Mouse (Mus musculus) brown adipose tissue, adult 24 weeks (tissue): ENCODE results near the gene Mlec. TPM values are rescaled to one million over a fixed set of nuclear protein-coding genes. Genes with fewer than 3 reads are reported as not detected.
"Not testable (repeated sequence)": the region's sequence is repeated elsewhere in the genome, so short reads cannot be mapped to it uniquely, and the experiment has no call there.

Experiments
- H3K27ac ChIP-seq: fragments of 200-500 bp; replicated peaks from 2 replicates; pipeline ENCODE4 v1.5.1; 2012; ENCODE audit warnings: low read depth, mild to moderate bottlenecking, low read length
- H3K4me1 ChIP-seq: fragments of 200-500 bp; 2 replicates; pipeline ENCODE4 v1.6.1; 2012; ENCODE audit warnings: low read length, mixed read lengths; ENCODE audit not compliant: control insufficient read depth, insufficient read depth, insufficient read length
- H3K4me3 ChIP-seq: fragments of 200-500 bp; 2 replicates; pipeline ENCODE4 v1.5.1; 2012; ENCODE audit warnings: low read depth, mild to moderate bottlenecking, low read length, moderate library complexity; ENCODE audit not compliant: insufficient read depth
- polyA plus RNA-seq: library from polyadenylated mRNA; stranded (reverse); fragments of >200 nt; gene quantifications from 2 replicates; pipeline ENCODE4 v1.2.4, GENCODE M21; 2012; ENCODE audit not compliant: missing spikeins, insufficient read depth, insufficient read length

Mlec gene
- polyA plus RNA-seq, 1 experiment: 76.9 TPM

DNA sequence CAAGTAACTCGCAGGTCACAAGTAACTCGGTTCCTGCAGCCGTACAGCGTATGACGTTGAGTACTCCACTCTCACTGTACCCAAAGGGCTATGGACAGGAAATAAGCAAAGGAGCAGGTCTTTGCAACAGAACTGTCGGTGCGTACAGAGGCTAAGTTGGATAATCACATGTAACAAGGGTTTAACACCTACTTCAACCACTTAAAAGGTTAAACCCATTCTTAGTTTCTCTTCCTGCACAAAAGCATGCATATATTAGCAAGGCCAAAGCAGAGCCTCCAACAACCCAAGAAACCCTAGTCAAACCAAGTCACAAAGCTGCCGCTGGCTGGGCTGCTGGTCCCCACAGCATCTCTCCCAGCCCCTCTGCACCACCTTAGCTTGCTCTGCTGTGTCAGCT is 25.5 kb downstream of the Mlec start:
- peaks cover 11% of the 10 kb centered on the region for H3K4me1 ChIP-seq
- no peak overlapping the region for H3K27ac ChIP-seq
- no peak overlapping the region for H3K4me3 ChIP-seq

DNA sequence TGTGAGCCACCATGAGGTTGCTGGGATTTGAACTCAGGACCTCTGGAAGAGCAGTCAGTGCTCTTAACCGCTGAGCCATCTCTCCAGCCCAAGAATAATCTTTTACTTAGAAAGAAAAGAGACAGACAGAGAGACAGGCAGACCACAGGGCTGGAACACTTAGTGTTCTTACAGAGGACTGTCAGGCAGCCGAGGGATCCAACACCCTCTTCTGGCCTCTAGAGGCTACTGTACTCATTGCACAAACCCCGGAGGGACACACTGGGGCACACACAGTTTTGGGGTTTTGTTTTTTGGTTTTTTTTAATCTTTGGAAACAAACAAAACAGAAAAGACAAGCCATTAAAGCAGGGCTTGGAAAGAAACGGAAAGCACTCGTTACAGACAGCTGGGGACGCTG is 28.7 kb downstream of the Mlec start:
- no peak overlapping the region for H3K4me3 ChIP-seq
- H3K27ac ChIP-seq: no peak overlapping the region
- H3K4me1 ChIP-seq: peaks cover 11% of the 10 kb centered on the region

DNA sequence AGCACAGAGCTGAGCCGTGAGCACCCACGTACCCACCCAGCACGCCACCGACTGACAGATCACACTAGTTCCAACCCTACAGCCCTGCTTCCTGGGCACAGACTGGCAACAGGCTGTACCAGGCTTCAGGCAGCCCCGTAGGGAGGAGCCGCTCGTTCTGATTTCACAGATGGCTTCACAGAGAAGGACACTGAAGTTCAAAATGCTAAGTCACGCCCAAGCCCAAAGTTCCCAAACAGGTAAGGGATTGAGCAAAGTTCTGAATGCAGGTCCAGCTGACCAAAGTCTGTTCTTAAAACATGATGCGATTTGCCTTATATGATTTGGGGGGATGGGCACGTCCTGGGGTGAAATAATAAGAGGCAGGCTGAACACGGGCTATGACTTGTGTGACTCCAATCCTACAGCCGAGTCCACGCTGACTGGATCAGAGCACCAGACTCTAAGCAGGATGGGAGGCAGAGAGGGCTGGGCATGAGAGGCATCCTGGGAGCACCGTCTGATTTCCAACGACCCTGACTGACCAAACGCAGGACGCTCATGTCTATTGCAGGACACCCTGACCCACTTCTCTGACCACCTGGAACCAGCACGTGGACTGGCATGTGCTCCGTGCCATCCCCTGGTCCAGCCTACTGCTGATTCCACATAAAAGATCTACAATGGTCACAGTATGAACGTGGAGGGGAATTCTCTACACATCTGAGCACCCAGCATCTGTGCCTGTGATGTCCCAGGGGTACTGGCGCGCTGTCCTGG is 30.4 kb downstream of the Mlec start:
- Histone ChIP-seq H3K4me1 (peaks cover 2% of the 10 kb centered on the region; the same call in 1 of the 2 replicates), H3K27ac (no peak overlapping the region; the same call in 1 of the 2 replicates), H3K4me3 (no peak overlapping the region)

DNA sequence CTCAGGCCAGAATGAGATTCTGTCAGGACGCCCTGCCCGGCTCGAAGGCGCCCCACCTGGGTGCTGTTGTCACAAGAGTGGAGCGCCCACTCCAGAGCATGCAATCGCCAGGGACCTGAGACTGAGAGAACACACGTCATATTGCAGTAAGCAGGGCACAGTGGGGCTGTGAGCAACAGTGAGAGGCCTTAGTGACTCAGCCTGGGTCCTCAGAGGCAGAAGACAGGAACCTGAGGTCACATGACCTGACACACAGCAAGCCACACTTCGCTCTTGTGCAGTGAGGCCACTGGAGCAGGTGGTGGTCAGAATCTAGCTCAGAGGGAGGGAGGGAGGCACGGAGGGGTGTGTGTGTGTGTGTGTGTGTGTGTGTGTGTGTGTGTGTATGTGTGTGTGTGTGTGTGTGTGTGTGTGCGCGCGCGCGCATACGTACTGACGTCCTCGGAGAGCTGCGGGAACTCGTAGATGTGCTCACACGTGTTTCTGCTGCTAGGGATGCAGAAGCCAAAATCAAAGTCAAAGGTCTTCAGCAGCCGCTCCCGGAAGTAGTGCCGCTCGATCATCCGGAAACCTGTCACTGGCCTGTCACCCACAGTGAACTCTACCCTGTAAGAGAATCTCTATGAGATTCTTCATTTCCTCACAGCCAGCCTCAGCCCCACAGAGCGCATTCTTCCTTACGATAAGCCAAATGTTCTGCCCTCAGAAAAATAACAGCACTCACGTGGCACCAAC is 31.2 kb downstream of the Mlec start:
- H3K4me3 ChIP-seq: no peak overlapping the region
- no peak overlapping the region; the same call in 1 of the 2 replicates for H3K27ac ChIP-seq

DNA sequence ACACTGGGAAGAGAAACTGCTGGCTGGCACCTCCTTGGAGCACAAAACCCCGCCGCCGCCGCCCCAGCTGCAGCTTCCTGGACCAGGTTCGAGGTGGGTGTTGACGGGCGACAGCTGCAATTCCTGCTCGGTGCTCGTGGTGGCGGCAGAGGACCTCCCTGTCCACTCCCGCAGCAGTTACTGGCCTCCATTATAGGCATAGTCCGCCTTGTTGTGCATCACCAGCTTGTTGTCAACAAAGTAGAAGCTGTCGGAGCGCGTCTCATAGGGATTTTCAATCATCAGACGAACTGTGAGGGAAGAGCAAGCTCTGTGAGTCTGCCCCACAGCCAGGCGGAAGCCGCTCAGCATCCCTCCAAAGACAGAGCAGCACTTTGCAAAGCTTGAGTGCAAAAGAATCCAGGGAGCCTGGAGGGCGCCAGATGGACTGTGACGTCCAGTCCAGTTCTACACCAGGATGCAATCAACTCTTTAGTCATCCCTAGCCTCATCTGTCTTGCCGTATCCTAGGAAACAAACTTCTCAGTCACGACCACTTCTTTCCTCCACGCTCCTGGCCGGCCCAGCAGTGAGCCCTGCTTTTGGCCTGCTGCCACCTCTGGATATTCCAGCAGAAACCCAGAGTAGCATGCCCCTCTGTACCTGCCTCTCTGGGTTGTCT is 32.6 kb downstream of the Mlec start:
- H3K4me3 ChIP-seq: no peak overlapping the region
- 0 out of 2 replicates have a peak, but pooled peaks cover 2% of the 10 kb centered on the region for H3K4me1 ChIP-seq

More for the DNA sequence above, 31.2 kb downstream of the Mlec start:
- 0 out of 2 replicates have a peak, but pooled peaks cover 2% of the 10 kb centered on the region for H3K4me1 ChIP-seq

DNA sequence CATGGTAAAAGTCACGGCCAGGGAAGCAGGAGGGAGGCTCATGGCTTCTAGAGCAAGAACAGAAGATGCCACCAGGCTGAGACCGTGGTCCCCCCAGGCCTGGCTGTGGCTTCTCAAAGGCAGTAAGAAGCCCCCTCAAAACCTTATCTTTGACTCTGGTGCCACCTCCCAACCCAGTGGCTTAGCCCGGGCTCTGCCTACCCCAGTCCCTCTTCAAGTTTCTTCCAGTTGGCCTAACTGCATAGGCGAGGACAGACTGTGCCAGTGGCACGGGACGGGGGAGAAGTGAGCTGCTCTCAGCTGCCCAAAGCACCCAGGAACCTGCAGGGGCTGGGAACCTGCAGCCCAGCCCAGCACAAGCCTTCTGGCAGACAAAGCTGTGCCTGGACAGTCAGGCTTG is 33.3 kb downstream of the Mlec start:
- no peak overlapping the region for H3K4me3 ChIP-seq
- H3K27ac ChIP-seq: no peak overlapping the region
- 0 out of 2 replicates have a peak, but pooled peaks cover 2% of the 10 kb centered on the region for H3K4me1 ChIP-seq

More for the DNA sequence above, 32.6 kb downstream of the Mlec start:
- H3K27ac ChIP-seq: no peak overlapping the region

DNA sequence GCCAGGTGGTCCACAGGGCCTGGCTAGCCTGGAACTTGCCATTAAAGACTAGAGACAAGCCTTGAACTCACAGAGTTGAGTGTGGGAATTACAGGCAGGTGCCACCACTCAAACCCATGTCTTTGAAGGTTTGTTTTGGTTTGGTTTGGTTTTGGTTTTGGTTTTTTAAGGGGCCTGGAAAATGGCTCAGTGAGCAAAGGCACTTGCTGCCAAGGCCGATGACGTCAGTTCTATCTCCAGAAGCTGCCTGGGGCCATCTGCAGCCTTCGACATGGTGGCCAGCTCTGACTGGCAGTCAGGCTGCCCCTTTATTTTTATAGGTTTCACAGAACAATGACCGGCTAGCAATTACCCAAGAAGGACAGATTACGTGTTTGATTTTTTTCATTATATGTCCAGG is 37.0 kb downstream of the Mlec start:
- H3K4me1 ChIP-seq: peaks cover 4% of the 10 kb centered on the region; the same call in 1 of the 2 replicates
- H3K27ac ChIP-seq: no peak overlapping the region
- H3K4me3 ChIP-seq: no peak overlapping the region

DNA sequence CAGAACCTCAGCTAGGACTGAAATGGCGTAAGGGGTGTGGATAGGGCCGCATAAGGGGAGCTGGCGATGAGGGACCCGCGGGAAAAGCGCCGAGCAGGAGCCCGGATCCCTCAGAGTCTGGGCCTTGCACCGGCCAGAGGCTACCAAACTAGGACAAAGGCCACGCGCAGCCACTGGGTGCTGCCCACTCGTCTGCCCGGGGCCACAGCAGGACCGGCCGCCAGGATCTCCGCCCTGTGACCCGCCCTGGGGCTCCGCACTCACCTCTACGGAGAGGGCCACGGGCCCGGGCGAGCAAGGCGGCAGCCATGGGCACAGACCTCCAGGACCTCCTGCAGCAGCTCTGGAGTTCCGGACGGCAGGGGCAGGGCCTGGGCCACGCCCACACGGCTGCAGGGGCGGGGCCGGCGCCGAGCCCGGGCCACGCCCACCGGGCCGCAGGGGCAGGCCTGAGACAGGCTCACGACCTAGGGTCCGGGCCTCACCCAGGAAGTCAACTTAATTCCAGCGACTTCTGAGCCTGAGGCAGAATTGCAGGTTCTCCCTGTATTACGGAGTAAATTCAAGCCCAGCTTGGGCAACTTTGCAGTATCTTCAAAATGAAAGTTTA is 38.9 kb downstream of the Mlec start, which contains the start of gene Acads:
Acads (minus strand) TSS at position 386 of the 610 bp plus-strand sequence.
- peak within 1 kb of the TSS; percentile 76 for H3K27ac ChIP-seq
- H3K4me3 ChIP-seq: peak within 1 kb of the TSS; percentile 84

DNA sequence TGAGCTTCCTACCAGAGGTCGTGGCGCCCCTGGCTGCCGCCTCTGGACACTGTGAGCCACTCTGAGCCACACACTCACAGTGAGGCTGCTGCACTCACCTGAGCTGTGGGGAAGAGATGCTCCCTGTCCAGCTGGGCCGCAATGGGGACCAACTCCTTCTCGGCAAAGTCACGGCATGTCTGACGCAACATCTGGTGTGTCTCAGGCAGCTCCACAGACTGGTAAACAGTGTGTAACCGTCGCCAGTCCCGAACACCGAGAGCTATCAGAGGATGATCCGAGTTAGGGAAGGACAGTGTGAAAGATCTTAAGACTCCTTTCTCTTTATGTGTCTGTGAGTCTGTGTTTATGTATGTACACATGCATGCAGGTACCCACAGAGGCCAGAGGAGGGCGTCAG is 40.5 kb downstream of the Mlec start:
- Histone ChIP-seq H3K4me1 (peaks cover 4% of the 10 kb centered on the region; the same call in 1 of the 2 replicates), H3K4me3 (no peak overlapping the region), H3K27ac (no peak overlapping the region)

More for the DNA sequence above, 38.9 kb downstream of the Mlec start, which contains the start of gene Acads:
- H3K4me1 ChIP-seq: peaks cover 4% of the 10 kb centered on the region; the same call in 1 of the 2 replicates

DNA sequence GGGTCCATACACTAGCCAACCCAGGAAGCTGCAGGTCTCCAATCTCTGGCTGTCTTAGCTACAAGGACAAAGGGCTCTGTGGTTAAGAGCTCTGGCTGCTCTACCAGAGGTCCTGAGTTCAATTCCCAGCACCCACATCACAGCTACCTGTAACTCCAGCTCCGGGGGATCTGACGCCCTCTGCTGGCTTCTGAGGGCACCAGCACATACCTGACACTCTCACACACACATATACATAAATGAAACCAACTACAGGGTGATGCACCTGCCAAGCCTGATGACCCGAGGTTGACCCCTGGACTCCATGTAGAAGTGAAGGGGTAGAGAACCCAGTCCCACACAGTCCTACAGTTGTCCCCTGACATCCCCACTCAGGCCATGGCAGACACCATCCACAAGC is 41.6 kb downstream of the Mlec start:
- H3K27ac ChIP-seq: no peak overlapping the region
- peaks cover 4% of the 10 kb centered on the region; the same call in 1 of the 2 replicates for H3K4me1 ChIP-seq
- no peak overlapping the region for H3K4me3 ChIP-seq

DNA sequence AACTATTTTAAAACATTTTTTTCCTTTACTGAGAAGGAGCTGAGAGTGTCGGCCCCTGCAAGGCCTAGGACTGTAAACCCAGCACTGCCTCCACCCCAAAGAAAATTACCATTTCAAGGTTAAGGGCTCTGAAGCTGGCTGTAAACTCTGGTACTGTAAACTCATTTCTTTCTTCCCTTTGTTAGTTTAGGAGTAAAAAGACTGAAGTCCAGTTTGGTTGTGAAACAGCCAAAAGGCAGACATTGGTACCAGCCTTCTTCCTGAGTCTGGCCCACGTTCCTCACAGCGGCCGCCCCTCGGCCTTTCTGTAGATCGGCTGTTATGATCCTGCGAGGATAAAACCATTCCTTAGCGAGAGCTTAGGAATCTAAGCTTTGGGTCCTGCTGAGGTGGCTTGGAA is 43.5 kb downstream of the Mlec start:
- H3K27ac ChIP-seq: no peak overlapping the region
- peaks cover 4% of the 10 kb centered on the region; the same call in 1 of the 2 replicates for H3K4me1 ChIP-seq
- no peak overlapping the region for H3K4me3 ChIP-seq

DNA sequence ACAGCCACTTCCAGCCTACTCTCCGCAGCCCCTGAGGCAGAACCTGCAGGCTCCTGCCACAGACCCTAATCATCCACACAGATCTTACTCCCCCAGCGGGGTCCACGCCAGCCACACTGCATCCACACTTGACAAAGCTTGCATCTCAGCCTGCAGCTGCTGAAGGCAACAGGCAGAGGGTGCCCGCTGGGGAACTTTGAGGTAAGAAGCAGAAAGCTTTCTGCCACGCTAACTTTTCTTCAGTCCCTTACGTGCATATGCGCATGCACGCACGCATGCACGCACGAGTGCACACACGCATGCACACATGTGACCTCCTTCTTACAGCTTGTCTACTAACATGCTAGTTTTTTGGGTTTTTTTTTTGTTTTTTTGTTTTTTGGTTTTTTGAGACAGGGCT is 44.7 kb downstream of the Mlec start:
- H3K27ac ChIP-seq: no peak overlapping the region
- no peak overlapping the region for H3K4me3 ChIP-seq
- H3K4me1 ChIP-seq: 0 out of 2 replicates have a peak, but pooled peaks cover 4% of the 10 kb centered on the region

DNA sequence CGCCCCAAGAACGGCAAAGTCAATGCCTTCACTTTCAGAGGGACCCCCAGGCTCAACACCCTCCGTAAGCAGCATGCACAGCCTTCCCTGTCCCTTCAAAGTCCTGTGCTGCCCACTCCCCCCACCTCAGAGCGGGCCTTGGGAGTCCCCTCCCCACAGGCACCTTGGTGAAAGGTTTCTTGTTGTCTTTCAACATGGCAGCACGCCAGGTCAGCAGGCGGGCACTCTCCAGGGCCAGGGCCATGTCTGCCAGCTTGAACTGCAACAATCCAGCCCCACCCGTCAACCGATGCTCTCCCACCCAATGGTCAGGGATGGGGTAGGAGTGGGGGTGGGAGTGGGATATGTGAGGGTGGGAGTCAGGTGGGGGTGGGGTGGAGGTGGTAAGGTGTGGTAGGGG is 46.8 kb downstream of the Mlec start:
- Histone ChIP-seq H3K27ac (no peak overlapping the region), H3K4me1 (no peaks in the 10 kb centered on the region), H3K4me3 (no peak overlapping the region)

DNA sequence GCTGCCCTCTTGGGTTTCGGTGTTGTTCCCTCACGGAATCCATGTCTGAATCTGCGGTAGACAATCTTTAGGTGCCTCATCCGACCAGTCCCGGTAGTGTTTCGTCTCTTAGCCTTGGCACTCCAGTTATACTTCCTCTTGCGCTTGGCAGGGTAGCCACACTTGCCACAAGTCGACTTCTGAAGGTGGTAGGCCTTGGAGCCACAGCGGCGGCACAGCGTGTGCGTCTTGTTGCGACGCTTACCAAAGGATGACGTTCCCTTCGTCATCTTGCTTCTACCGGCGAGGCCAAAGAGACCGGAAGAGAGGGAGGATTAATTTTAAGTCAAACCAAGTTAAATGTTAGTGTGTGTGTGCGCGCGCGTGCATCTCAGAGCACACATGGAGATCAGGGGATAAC is 54.7 kb downstream of the Mlec start:
- not testable (repeated sequence) for H3K27ac ChIP-seq, H3K4me3 ChIP-seq, H3K4me1 ChIP-seq

DNA sequence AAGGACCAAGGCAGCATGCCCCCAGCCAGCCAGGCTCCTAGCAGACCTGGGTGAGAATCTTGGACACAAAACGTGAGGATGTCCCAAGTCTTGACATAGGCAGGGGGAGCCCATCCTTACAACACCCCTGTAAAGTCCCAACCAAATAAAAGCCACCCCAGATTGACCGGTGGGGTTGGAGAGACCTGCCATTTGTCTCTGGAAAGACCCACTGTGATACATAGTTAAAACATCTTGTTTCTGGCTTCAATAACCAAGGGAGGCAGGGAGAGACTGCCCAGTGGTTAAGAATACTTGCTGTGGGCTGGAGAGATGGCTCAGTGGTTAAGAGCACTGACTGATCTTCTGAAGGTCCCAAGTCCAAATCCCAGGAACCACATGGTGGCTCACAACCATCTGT is 55.7 kb downstream of the Mlec start:
- peaks cover 6% of the 10 kb centered on the region for H3K4me1 ChIP-seq
- no peak overlapping the region for H3K27ac ChIP-seq
- H3K4me3 ChIP-seq: no peak overlapping the region
